Mouse (Mus musculus) heart, adult 18-20 months (tissue): ENCODE measurements at regions not wholly inside any gene's neighbourhood (a gene's known extent, or its start where the extent isn't known, plus 50 kb on each side); places are given as distances from the start of the nearest gene placed in this dataset.

ENCODE experiments used
- DNase-seq, 2 experiments: peaks; one replicate each; pipeline ENCODE4 v3.0.0; 2021 to 2022; ENCODE audit warnings: mixed read lengths in 1 of 2

DNA sequence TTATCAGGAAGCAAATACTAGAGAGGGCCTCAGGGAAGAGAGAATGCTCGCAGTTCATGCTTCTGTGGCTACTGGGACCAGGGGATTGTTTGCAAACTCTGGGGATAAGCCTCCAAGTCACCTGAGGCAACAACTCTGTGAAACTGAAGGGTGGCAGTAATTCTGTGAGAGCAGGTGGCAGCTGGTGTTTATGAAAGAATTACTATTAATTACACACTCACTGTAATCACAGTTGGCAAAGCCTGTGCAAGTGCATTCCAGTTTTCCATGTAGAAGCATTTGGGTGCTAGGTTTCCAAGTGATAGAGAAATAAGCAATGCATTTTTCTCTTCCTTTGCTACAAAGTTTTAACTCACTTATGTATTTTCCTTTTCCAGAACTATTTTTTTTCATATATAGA is 578.5 kb downstream of the Ets1 start:
- no peak for DNase-seq

GRCm38 (mm10) chr9:33220981-33221380 is 585.0 kb downstream of the Ets1 start:
- DNase-seq, result no peak

GRCm38 (mm10) chr9:33222066-33222805 is 586.2 kb downstream of the Ets1 start:
- no peak for DNase-seq

- no peak for DNase-seq
Observed at GRCm38 (mm10) chr9:33233699-33234131, 597.7 kb downstream of the Ets1 start.

GRCm38 (mm10) chr9:33238190-33238589 is 602.2 kb downstream of the Ets1 start:
- DNase-seq, result no peak

- no peak for DNase-seq
Observed at GRCm38 (mm10) chr9:33238846-33239245, 602.8 kb downstream of the Ets1 start.

GRCm38 (mm10) chr9:33240506-33240905 is 604.5 kb downstream of the Ets1 start:
- DNase-seq, result no peak

- no peak for DNase-seq
Observed at GRCm38 (mm10) chr9:33240914-33241635, 605.1 kb downstream of the Ets1 start.

GRCm38 (mm10) chr9:33246932-33247331 is 610.9 kb downstream of the Ets1 start:
- DNase-seq, result peak; percentile 23 to 67

- DNase-seq, result no peak
Observed at GRCm38 (mm10) chr9:33258241-33258640, 622.2 kb downstream of the Ets1 start.

DNA sequence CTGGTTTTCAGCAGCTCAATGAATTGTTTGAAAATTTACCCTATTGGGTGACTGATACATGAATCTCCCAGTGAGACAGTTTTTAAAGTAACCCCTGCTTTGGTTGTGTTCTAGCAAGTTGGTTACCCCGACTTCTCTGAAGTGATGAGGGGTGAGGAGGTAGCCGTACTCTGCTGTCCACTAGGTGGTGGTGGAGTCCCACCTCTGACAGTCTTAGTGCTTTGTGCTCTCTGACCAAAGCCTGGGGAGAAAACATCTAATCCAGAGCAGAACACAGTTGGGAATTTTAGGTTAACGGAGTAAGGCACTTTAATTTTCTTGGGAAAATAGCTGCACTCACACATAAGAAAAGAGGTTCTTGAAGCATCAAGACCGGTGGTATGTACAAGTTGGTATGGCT is 624.1 kb downstream of the Ets1 start:
- DNase-seq, result peak; percentile 5 to 37

- DNase-seq, result no peak
Observed at GRCm38 (mm10) chr9:33289381-33289780, 653.4 kb downstream of the Ets1 start.

DNA sequence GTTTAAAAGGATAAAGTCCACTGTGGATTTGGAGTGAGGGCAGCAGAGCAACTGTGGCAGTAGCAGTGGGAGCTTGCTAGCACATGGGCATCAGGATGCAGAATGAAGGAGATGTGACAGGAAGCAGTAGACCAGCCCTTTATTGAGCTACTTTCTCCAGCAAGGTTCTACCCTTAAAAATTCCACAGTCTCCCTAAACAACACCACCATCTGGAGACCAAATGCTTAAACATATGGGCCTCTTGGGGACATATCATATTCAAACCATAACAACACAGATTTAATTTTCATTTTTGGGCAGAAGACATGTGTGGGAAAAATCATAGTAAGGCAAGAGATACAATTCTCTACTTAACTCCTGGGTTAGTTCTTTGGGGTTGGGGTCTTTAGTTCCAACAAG is 656.1 kb downstream of the Ets1 start:
- DNase-seq, result no peak

DNA sequence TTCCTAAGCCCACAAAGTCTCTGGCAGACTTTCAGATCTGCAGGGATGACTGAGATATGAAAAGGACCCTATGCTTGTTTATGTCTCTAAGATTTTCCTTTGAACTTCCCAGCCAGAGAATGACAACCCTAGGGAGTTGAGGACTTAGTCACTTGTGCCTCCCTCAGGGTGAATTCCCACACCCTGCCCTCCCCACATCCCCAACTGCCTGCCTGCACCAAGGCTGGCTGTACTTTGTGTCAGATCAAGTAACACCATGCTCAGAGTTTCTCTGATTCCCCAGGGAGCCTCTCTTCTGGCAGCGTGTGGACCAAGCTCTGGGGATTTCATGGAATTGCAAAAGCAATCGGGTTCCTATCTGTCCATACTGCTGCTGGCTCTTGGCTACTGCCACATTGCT is 659.9 kb downstream of the Ets1 start:
- no peak for DNase-seq

- no peak for DNase-seq
Observed at GRCm38 (mm10) chr9:33319525-33320025, 683.6 kb downstream of the Ets1 start.

- DNase-seq, result no peak
Observed at GRCm38 (mm10) chr9:33327722-33328121, 691.7 kb downstream of the Ets1 start.

DNA sequence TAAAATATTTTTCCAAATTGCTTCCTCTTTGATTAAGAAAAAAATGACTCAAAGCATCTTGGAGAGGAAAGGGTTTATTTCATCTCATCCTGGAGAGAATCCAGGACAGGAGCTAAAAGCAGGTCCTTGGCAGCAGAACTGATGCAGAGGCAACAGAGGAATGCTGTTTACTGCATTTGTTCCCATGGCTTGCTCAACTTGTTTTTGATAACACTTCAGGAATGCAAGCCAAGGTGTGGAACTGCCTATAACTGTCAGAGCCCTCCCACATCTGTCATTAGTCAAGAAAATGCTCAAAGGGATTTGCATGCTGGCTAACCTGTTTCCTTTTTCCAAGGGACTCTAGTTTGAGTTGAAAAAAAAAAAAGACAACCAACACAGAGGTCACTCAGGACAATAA is 714.2 kb downstream of the Ets1 start:
- DNase-seq, result peak; percentile 42 to 47

GRCm38 (mm10) chr9:33356621-33357020 is 720.6 kb downstream of the Ets1 start:
- no peak for DNase-seq

DNA sequence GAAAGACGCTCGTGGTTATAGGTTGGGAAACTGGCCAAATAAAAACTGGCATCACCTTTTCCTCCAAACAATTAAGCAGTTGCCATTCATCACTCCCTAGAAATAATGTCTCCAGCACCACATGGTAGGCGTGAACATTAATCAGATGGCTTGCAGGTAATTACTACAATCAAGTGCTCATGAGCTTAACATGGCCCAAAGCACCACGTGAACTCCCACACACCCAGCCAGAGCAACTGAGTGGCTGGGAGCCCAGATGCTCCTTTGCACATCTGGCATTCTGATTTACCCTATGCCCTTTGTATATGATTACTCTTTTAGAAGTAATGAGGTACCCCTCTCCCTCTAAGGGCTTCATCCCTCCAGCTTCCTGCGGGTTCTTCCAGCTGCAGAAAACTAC is 724.9 kb downstream of the Ets1 start:
- no peak for DNase-seq

DNA sequence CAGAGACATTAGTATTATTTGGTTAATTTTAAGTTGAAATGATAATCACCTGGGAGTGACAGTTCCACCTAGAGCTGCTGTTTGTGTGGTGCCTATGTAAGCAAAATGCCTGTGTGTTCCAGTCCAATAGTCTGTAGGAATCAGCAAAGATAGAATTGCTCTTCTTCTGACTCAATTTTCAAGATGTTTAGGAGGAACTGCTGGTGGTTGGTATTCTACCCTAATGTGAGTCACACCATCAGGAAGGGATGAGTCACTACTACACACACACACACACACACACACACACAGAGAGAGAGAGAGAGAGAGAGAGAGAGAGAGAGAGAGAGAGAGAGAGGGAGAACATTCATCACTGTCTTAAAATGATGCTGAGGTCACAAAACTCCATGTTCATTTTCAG is 753.1 kb downstream of the Ets1 start:
- DNase-seq, result no peak

DNA sequence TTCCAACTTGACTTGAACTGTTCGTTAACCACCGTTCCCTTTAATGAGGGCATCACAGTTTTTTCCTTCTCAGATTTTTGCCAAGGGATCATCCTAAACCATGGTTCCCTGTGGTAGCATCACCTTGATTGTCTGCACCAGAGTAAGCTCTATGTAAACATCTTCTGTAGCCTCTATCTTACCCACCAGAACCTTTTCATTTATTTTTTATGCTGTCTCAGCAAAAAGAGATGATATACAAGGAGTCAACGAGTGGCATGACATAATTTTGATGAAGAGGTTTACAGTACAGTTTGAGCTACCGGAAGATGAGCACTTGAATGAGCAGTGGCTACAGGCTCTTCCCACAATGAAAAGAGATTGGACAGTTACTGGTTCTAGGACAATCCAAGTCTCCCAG is 768.7 kb downstream of the Ets1 start:
- DNase-seq, result no peak

GRCm38 (mm10) chr9:33407517-33407916 is 771.5 kb downstream of the Ets1 start:
- no peak for DNase-seq

DNA sequence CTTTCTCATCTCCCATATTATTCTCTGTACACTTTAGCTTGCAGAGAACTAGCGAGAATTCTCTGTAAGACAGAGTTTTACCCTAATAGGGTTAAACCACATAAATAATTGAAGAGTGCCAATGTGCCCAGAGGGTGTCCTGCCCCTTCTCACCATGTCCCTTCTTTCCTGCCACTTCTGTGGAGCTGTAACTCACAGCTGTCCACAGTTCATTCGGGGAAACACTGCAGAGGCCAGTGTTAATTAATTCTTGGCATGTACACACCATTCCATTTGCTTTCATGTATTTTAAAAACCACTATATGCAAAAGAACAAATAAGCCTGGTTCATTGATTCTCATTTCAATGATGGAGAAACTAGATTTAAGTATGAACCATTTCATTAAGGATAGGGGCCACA is 787.8 kb downstream of the Ets1 start:
- DNase-seq, result no peak

DNA sequence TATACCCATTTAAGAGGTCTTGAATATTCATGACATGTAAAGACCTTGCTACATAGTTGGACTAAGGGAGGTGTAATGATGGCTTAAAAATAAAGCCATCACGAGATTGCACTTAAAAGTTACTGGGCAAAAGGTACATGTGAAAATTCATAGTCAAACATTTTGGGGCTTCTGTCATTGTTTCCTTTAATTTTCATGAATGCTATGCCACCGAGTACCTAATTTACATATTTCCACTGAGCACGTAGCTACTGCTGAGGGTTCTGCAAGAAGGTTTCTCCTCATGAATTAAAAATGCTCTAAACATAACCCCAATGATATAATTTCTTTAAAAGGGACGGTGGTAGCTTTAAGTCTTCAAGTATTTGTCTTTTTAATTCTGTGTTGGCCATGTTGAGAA is 800.4 kb downstream of the Ets1 start:
- DNase-seq, result no peak
